Mouse (Mus musculus) gastrocnemius, adult 2 months (tissue): ENCODE measurements around the gene Tusc2. TPM values are rescaled to one million over a fixed set of nuclear protein-coding genes. Genes with fewer than 3 reads are reported as not detected.

Source experiments
- DNase-seq: peaks from one replicate; pipeline ENCODE4 v3.0.0; 2022
- H3K27ac ChIP-seq: fragments of 200-600 bp; 2 replicates; pipeline ENCODE4 v1.8.1; 2022; ENCODE audit warnings: mild to moderate bottlenecking
- H3K4me3 ChIP-seq: fragments of 200-600 bp; 2 replicates; pipeline ENCODE4 v1.8.1; 2022; ENCODE audit warnings: mild to moderate bottlenecking, moderate library complexity
- CTCF ChIP-seq: fragments of 200-600 bp; IDR thresholded peaks from 2 replicates; pipeline ENCODE4 v1.8.1; 2022; ENCODE audit warnings: antibody characterized with exemption, mild to moderate bottlenecking, moderate library complexity
- intact Hi-C: fragments of 180-260 bp; cut with DNase I; formaldehyde crosslinking; loops from one replicate; pipeline ENCODE4 v1.15.1; 2025
- total RNA-seq, 2 experiments: library from RNA; stranded (reverse); gene quantifications; 2 replicates each; pipeline ENCODE4 v1.2.3; 2021

Gene Tusc2
- total RNA-seq, 2 experiments from 2014 or later: 35.6 to 35.7 TPM

DNA sequence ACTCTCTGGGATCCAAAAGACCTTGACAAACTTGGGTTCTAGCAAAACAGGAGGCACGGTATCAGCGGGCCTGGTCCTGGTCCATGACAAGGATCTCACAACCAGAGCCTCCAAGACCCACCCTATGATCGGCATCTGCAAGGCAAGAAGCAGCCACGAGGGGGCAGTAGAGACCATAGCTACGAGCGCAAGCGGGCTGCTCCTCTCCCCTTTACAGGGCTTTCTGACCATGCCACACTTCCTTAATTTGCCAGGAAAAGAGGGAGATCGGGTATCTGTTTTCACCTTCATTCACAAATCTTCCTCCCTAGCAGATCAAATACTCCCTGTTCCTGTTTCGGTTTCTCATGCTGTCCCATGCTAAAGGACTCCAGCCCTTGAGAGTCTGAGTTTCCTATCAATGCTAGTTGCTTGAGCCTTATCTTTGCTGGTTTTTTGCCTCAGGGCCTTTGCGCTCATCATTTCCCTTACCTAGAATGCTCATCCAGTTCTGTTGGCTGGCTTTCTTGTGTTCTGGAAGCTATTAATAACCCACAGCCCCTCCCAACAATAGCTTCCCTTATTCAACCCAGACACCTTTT is 39.1 kb downstream of the Tusc2 start:
- intact Hi-C loops: loop anchor here (1.0 kb wide), 2 partner anchors 42 to 73 kb away; no protein-coding TSS in a partner anchor
- no peak; the same call in 1 of the 2 replicates for TF ChIP-seq CTCF
- Histone ChIP-seq H3K27ac (peak overlapping the region; percentile 73), H3K4me3 (peak overlapping the region; percentile 47)
- DNase-seq: peak; percentile 95

- TF ChIP-seq CTCF: no peak
- DNase-seq: no peak
- Histone ChIP-seq H3K4me3 (no peak overlapping the region), H3K27ac (peak overlapping the region; percentile 73; the same call in 1 of the 2 replicates)
- intact Hi-C loops: no loop called here
Observed at GRCm38 (mm10) chr9:107603251-107603650, 40.2 kb downstream of the Tusc2 start.

DNA sequence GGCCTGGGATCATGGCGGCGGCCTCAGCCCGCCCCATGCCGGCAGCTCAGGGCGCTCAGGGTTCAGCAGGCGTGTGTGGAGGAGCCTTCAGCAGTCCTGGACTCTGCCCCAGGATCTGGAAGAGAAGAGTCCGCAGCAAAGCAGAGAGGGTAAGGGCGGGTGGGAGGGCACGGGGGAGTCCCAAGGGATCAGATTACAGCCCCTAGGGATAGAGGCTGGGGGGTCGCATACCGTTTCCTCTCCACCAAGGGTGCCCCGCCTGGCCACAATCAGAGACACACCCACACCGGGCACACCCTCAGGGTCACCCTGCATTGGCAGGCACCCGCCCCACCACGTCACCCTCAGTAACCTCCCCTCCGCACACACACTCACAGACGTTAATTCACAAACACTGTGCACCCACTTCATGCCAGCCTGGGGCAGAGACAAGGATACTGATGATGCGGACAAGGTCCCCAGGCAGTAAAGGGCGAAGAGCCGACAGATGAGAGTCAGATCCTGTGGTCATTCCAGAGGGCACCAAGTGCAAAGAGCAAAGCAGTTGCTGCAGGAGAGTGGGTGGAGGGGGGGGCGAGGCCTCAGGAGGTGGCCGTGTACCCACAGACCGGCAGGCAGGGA is 42.1 kb downstream of the Tusc2 start:
- intact Hi-C loops: no loop called here
- peak; percentile 67 for DNase-seq
- Histone ChIP-seq H3K27ac (peak overlapping the region; percentile 99), H3K4me3 (peak overlapping the region; percentile 76)
- no peak for TF ChIP-seq CTCF

DNA sequence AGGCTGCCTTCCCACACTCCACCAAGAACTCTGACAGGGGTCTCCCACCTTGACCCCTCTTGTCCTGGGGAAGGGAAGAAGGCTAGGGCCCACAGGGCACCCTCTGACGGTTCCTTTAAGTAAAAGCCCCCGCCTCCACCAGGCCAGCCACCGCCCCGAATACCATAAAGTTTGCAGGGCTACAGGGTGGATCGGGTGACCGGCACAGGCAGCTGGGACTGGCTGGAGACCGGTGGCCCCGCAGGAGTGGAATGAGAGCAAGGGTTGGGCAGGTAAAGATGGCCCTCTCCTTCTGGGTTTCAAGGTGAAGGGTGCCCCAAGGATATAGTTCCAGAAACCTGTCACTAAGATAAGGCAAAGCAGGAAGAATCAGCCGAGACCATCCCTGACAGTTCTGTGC is 43.5 kb downstream of the Tusc2 start:
- intact Hi-C loops: no loop called here
- H3K27ac ChIP-seq: peak overlapping the region; percentile 99
- peak; percentile 79 for DNase-seq
- no peak for TF ChIP-seq CTCF
- peak overlapping the region; percentile 76 for H3K4me3 ChIP-seq

DNA sequence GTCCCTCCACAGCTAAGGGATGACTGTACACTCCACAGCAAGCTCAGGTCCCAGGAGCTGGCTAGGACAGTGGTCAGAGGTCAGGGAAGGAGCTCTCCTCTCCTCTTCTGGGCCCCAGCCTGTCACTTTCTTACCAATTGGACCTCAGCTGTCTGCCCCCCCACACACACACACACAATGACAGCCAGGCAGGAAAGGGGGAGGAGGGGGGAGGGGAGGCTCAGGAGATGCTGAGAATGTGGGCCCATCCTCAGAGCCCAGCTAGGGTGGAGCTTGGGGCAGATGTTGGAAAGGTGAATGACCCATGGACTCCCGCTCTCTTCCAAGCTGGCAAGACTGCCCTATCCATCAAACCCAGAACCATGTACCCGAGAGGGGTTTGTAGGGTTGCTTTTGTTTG is 44.0 kb downstream of the Tusc2 start:
- H3K27ac ChIP-seq: peak overlapping the region; percentile 99

DNA sequence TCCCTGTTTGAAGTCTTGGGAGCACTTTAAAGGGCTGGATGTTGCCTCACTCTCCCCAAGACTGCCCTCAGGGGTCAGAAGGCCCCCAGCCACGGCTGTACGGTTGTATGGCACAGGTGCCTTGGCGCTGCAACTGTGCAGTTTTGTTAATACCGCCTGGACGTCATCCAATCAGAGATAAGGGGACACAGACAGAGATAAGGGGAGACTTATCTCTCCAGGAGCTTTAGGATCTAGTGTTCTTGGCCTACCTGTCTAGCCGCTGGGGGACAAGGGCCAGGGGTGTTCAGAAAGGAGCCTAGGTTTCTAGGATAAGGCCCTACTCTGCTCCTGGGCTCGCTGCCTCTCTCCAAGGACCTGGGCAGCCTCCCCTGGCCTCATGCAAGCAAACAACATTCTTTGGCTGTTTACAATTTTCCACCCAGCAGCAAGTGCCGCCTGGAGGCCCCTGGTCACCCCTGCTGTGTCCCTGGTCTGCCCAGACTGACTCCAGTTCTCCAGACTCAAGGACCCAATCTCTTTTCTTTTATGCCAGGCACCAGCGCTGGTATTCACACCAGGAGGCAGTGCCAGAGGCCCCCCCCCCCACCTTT is 44.7 kb downstream of the Tusc2 start:
- no peak for DNase-seq
- peak overlapping the region; percentile 76 for H3K4me3 ChIP-seq
- intact Hi-C loops: no loop called here

More for the DNA sequence above, 44.0 kb downstream of the Tusc2 start:
- no peak for TF ChIP-seq CTCF
- intact Hi-C loops: no loop called here
- DNase-seq: no peak
- H3K4me3 ChIP-seq: peak overlapping the region; percentile 76

GRCm38 (mm10) chr9:107608741-107609432 is 45.8 kb downstream of the Tusc2 start, which contains the start of gene Sema3b:
Gene Sema3b, minus strand, starts transcription at chr9:107609229.
- DNase-seq: peak; percentile 75
- no peak for TF ChIP-seq CTCF
- H3K27ac ChIP-seq: peak within 1 kb of the TSS; percentile 99
- intact Hi-C loops: no loop called here
- peak within 1 kb of the TSS; percentile 76 for H3K4me3 ChIP-seq

More for the DNA sequence above, 44.7 kb downstream of the Tusc2 start:
- H3K27ac ChIP-seq: peak overlapping the region; percentile 99
- TF ChIP-seq CTCF: no peak

DNA sequence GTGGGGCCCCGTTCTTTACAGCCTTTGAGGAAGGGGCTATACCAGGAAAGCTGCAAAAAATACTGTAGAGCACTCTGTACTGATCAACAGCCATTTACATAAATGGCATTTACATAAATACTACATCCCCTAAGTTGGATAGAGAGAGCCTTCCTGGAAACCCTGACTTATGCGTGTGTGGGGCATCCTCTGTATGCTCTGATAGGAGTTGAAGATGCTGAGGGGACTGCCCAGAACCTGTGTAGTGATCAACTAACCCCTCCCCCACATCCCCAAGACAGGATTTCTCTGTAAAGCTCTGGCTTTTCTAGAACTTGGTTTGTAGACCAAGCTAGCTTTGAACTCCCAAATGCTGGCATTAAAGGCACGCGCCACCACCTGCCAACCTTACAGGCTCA is 46.4 kb downstream of the Tusc2 start:
- no peak for DNase-seq
- Histone ChIP-seq H3K4me3 (no peak overlapping the region; the same call in 1 of the 2 replicates), H3K27ac (peak overlapping the region; percentile 99)
- intact Hi-C loops: no loop called here
- no peak for TF ChIP-seq CTCF

DNA sequence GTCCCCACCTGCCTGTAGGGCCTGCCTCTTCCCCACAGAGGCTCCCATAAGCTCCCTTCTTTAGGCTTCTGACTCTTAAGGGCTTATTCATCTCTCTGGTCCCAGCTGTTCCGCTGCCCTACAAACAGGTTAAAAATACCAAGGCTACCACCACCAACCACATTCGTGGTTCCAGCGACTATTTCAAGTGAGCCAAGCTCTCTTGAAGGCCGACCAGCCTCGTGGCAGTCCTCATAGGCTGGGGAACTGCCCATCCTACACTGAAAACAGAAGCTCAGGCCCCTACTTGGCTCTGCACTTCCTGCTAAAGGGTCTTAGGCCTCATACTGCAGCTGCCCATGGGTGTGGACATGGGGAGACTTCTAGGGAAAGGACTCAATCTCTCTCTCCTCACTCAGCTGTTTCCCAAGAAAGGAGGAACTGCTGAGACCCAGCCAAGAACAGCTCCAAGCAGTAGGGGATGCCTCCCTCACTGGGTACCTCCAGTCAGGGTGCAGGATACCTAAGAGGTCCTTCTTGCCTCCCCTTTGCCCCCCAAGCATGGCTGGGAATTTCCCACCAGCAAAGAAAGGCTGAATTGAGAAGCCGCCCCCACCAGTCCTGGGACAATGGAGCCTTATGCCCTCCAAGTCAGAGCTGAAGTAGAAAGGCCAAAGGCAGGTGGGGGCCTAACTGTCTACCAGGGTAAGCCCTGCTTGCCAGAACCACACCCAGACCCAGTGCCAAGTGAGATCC is 48.6 kb downstream of the Tusc2 start:
- no peak for DNase-seq
- intact Hi-C loops: loop anchor here (2.0 kb wide), 1 partner anchor 45 kb away; the partner anchor contains the start of gene Hyal2
- Histone ChIP-seq H3K4me3 (peak overlapping the region; percentile 78), H3K27ac (peak overlapping the region; percentile 99)
- TF ChIP-seq CTCF: no peak

- peak; percentile 100 for DNase-seq
- peak overlapping the region; percentile 78 for H3K4me3 ChIP-seq
- H3K27ac ChIP-seq: peak overlapping the region; percentile 99
- intact Hi-C loops: loop anchor here (2.0 kb wide), 1 partner anchor 46 kb away; the partner anchor contains the start of gene Hyal2
- TF ChIP-seq CTCF: peak; percentile 98
Observed at GRCm38 (mm10) chr9:107612191-107612944, 49.3 kb downstream of the Tusc2 start.

DNA sequence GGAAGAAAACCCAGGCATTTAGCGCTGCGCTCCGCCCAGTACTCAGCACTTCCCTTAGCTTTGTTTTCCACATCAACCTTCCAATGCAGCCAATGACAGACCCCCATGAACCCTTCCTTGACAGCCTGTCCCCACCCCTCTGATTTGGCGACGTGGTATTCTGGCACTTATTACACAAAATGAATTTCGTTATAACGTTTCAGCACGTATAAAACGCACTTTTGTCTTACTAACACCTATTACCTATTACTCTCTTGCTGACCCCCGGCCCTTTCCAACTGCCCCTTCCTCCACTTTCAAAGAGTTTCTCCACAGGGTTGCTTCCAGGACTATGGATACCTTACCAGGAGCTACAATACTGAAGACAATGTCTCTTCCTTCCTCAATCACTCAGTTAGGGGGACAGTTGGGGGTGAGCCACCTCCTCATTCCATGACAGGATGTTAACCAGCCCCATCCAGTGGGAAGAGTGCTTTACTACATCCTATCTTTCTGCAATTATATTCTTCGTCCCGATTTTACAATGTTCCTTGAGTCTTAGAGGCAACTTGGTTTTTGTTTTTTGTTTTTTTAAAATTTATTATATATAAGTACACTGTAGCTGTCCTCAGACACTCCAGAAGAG is 50.0 kb downstream of the Tusc2 start:
- peak overlapping the region; percentile 99 for H3K27ac ChIP-seq
- TF ChIP-seq CTCF: peak; percentile 36
- intact Hi-C loops: loop anchor here (2.0 kb wide), 1 partner anchor 46 kb away; the partner anchor contains the start of gene Hyal2
- peak overlapping the region; percentile 78 for H3K4me3 ChIP-seq
- no peak for DNase-seq
